Mouse (Mus musculus) olfactory bulb, adult 2 months (tissue): ENCODE data around the gene Cdkal1.

Experiments used
- CTCF ChIP-seq: fragments of 200-500 bp; IDR thresholded peaks from 2 replicates; pipeline ENCODE4 v1.5.1; 2012; ENCODE audit warnings: low read depth, mild to moderate bottlenecking, low read length, moderate library complexity; ENCODE audit not compliant: insufficient read depth
- POLR2A ChIP-seq: fragments of 200-500 bp; IDR thresholded peaks from 2 replicates; pipeline ENCODE4 v1.6.1; 2012; ENCODE audit warnings: mild to moderate bottlenecking, low read depth, low read length, moderate library complexity; ENCODE audit not compliant: insufficient read depth

GRCm38 (mm10) chr13:29778124-29778523, 77.3 kb downstream of the Cdkal1 start:
- TF ChIP-seq POLR2A (no peak), CTCF (no peak)
